Mouse (Mus musculus) neutrophil, adult 65 days (primary cell): Measurements from ENCODE around the gene Olfr463. TPM values are rescaled to one million over a fixed set of nuclear protein-coding genes. Genes with fewer than 3 reads are reported as not detected.

Source experiments
- total RNA-seq: library from RNA; stranded (reverse); gene quantifications from 2 replicates; pipeline ENCODE4 v1.2.4, GENCODE M21; 2023

Gene Olfr463
- not detected in 2 replicates for total RNA-seq

GRCm38 (mm10) chr11:87897287-87897686 lies at the start of gene Olfr463:
TSS of gene Olfr463 (minus strand) at chr11:87897387.

GRCm38 (mm10) chr11:87920966-87921365 lies 23.8 kb upstream of the Olfr463 start, which contains the start of gene Olfr464:
TSS of gene Olfr464 (minus strand) at chr11:87920967.

GRCm38 (mm10) chr11:87892168-87892567 lies 5.0 kb downstream of the Olfr463 start, which contains the start of gene Olfr462:
TSS of gene Olfr462 (minus strand) at chr11:87892268.

GRCm38 (mm10) chr11:87875436-87875835 lies 21.8 kb downstream of the Olfr463 start, which contains the start of gene Epx:
TSS of gene Epx (minus strand) at chr11:87875536.

GRCm38 (mm10) chr11:87852690-87853596 lies 44.2 kb downstream of the Olfr463 start, which contains the start of gene Mks1:
TSS of gene Mks1 (plus strand) at chr11:87853215.

Other genes with a start within 250 kb of the Olfr463 start
- gene Rnf43, start 234.7 kb downstream of the Olfr463 start, total RNA-seq = 1.2 and 2.9 TPM in 2 replicates
- gene Supt4a, start 159.8 kb downstream of the Olfr463 start, total RNA-seq = 141 and 172 TPM in 2 replicates
- gene Tspoap1, start 136.8 kb downstream of the Olfr463 start, total RNA-seq = 12.9 and 22.6 TPM in 2 replicates
- gene Mpo, start 103.8 kb downstream of the Olfr463 start, total RNA-seq = 599 and 610 TPM in 2 replicates
- gene Lpo, start 69.1 kb downstream of the Olfr463 start, total RNA-seq = not detected in 2 replicates
- gene Mks1, start 44.2 kb downstream of the Olfr463 start, total RNA-seq = 3.1 and 3.9 TPM in 2 replicates
- gene Epx, start 21.9 kb downstream of the Olfr463 start, total RNA-seq = 1.7 and 3.4 TPM in 2 replicates
- gene Olfr462, start 5.1 kb downstream of the Olfr463 start, total RNA-seq = not detected in 2 replicates
- gene Olfr464, start 23.6 kb upstream of the Olfr463 start, total RNA-seq = not detected in 2 replicates
- 10.5 and 14.1 TPM in 2 replicates for gene Dynll2, start 90.1 kb upstream of the Olfr463 start, total RNA-seq
- 165 and 167 TPM in 2 replicates for gene Srsf1, start 150.0 kb upstream of the Olfr463 start, total RNA-seq
- gene Vezf1, start 170.9 kb upstream of the Olfr463 start, total RNA-seq = 40.5 and 42.2 TPM in 2 replicates
- gene Cuedc1, start 200.7 kb upstream of the Olfr463 start, total RNA-seq = 7.9 and 8.8 TPM in 2 replicates